Mouse (Mus musculus) liver, embryonic 14.5 days (tissue): ENCODE results near the gene Pcyt2. TPM values are rescaled to one million over a fixed set of nuclear protein-coding genes. Genes with fewer than 3 reads are reported as not detected.
"Not testable (repeated sequence)": the region's sequence is repeated elsewhere in the genome, so short reads cannot be mapped to it uniquely, and the experiment has no call there.

Source experiments
- ATAC-seq: fragments of 200-750 bp; cut with Nextera tagmentation; 2 replicates; pipeline ENCODE4 v1.8.0; 2017; ENCODE audit warnings: moderate number of reproducible peaks, mild to moderate bottlenecking, moderate library complexity; ENCODE audit not compliant: insufficient read depth
- DNase-seq, 3 experiments: peaks; one replicate each; pipeline ENCODE4 v3.0.0-alpha.2; 2012 to 2013; ENCODE audit warnings: low read depth in 3 of 3, low spot score in 3 of 3
- H3K27ac ChIP-seq: fragments of 300-500 bp; sonication (generic); 2 replicates; pipeline ENCODE4 v1.5.1; 2014; ENCODE audit warnings: moderate library complexity, mild to moderate bottlenecking, control low read depth, inconsistent platforms
- H3K27me3 ChIP-seq: fragments of 300-500 bp; sonication (generic); 2 replicates; pipeline ENCODE4 v1.6.1; 2014; ENCODE audit warnings: mild to moderate bottlenecking, low read length, moderate library complexity; ENCODE audit not compliant: control insufficient read depth, insufficient read depth
- H3K36me3 ChIP-seq: fragments of 300-500 bp; sonication (generic); replicated peaks from 2 replicates; pipeline ENCODE4 v1.6.1; 2014; ENCODE audit warnings: low read depth; ENCODE audit not compliant: control insufficient read depth, insufficient read depth
- H3K4me1 ChIP-seq, 2 experiments: fragments of 200-500 bp in 1 of 2; fragments of 300-500 bp in 1 of 2; sonication (generic) in 1 of 2; replicated peaks; 2 replicates each; pipeline ENCODE4 v1.6.1; 2012 to 2014; ENCODE audit warnings: antibody characterized with exemption in 1 of 2, inconsistent platforms in 1 of 2, low read length in 1 of 2; ENCODE audit not compliant: control insufficient read depth in 2 of 2, insufficient read depth in 2 of 2
- H3K4me2 ChIP-seq: fragments of 300-500 bp; sonication (generic); 2 replicates; pipeline ENCODE4 v1.6.1; 2014; ENCODE audit warnings: low read depth, mild to moderate bottlenecking, control low read depth, moderate library complexity
- H3K4me3 ChIP-seq, 2 experiments: fragments of 200-500 bp in 1 of 2; fragments of 300-500 bp in 1 of 2; sonication (generic) in 1 of 2; 2 replicates each; pipeline ENCODE4 v1.5.1; 2012 to 2014; ENCODE audit warnings: low read depth in 2 of 2, low read length in 2 of 2, mild to moderate bottlenecking in 2 of 2, control low read depth in 1 of 2, inconsistent platforms in 1 of 2, moderate library complexity in 1 of 2; ENCODE audit not compliant: insufficient read depth in 1 of 2
- H3K9ac ChIP-seq: fragments of 300-500 bp; sonication (generic); replicated peaks from 2 replicates; pipeline ENCODE4 v1.6.1; 2014; ENCODE audit warnings: mild to moderate bottlenecking, control low read depth, moderate library complexity
- H3K9me3 ChIP-seq: fragments of 300-500 bp; sonication (generic); 2 replicates; pipeline ENCODE4 v1.6.1; 2016; ENCODE audit warnings: low read length, mixed read lengths; ENCODE audit not compliant: control insufficient read depth
- CTCF ChIP-seq: IDR thresholded peaks from 2 replicates; pipeline ENCODE4 v1.5.1; 2016; ENCODE audit warnings: antibody characterized with exemption, low read depth, control low read depth
- EP300 ChIP-seq: IDR thresholded peaks from 2 replicates; pipeline ENCODE4 v1.6.1; 2016; ENCODE audit warnings: antibody characterized with exemption, low read depth
- WGBS: fragments of 180-500 bp; shearing (Covaris S2); extraction: QIAGEN DNeasy Blood & Tissue Kit; methylation state at CpG from one replicate; pipeline ENCODE4 v1.1.7; 2014; ENCODE audit not compliant: insufficient replicate concordance; 5-methylcytosine and 5-hydroxymethylcytosine counted together
- polyA plus RNA-seq, 2 experiments: library from polyadenylated mRNA; depleted of rRNA in 1 of 2; stranded (reverse) in 1 of 2; unstranded in 1 of 2; fragments of >200 nt; fragmentation: Nextera tagmentation in 1 of 2; extraction: Ambion mirVana in 1 of 2; gene quantifications; 2 replicates each; pipeline versions ENCODE4 v1.2.1 to v1.2.3; 2012 to 2014

Pcyt2 gene
- polyA plus RNA-seq, 2 experiments: 86.2 to 127 TPM

DNA sequence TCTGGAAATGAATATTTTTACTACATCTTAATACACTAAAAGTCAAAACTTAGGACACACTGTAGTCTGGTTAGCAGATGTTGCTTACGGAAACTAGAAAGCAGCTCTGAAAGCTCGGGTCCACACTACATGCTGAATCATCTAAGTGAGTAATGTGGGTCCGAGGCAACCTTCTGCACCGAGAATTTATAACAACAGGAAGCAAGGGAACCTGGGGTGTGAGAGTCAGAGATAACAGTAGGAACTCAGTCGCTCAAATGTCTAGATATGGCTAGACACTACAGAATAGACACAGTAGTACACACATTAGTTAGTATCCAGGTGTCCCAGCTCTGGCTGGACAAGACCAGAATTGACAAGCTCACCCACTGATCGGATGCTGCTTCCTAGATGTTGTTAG is 29.2 kb downstream of the Pcyt2 start:
- DNase-seq: no peak
- Histone ChIP-seq H3K4me1 (peaks cover 0 to 7% of the 10 kb centered on the region in 2 experiments; a peak in 2 of 4 replicates), H3K4me3 (no peak overlapping the region), H3K27ac (no peak overlapping the region), H3K9ac (no peak overlapping the region), H3K36me3 (peaks cover 84% of the 10 kb centered on the region), H3K27me3 (no peaks in the 10 kb centered on the region), H3K9me3 (no peaks in the 10 kb centered on the region), H3K4me2 (no peak overlapping the region)
- TF ChIP-seq EP300 (no peak), CTCF (no peak)
- ATAC-seq: peak; percentile 42; the same call in 1 of the 2 replicates
- 23% methylated on average over 6 of the region's 6 CpGs for WGBS

DNA sequence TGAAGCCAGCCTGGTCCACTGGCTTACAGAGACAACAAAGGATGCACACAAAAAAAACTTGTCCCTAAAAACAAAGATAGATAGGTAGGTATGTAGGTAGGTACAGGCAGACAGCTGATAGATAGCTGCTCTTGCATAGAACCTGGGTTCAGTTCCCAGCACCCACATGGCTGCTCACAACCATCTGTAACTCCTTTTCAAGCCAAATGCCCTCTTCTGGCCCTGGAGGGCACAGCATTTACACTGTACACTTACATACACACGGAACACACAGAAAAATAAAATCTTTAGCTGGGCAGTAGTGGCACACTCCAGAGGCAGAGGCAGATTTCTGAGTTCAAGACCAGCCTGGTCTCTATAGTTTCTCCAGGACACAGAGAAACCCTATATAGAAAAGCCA is 33.8 kb downstream of the Pcyt2 start:
- no peak for ATAC-seq
- no peak overlapping the region for H3K4me3 ChIP-seq
- no peak overlapping the region for H3K9ac ChIP-seq
- no peaks in the 10 kb centered on the region for H3K27me3 ChIP-seq
- no peak overlapping the region for H3K27ac ChIP-seq
- no peaks in the 10 kb centered on the region for H3K9me3 ChIP-seq
- 83% methylated on average over 1 of the region's 1 CpGs for WGBS
- TF ChIP-seq CTCF (no peak), EP300 (no peak)
- H3K4me1 ChIP-seq: peaks cover 17 to 18% of the 10 kb centered on the region in 2 experiments
- H3K36me3 ChIP-seq: peaks cover 47% of the 10 kb centered on the region
- DNase-seq: no peak
- no peak overlapping the region for H3K4me2 ChIP-seq

DNA sequence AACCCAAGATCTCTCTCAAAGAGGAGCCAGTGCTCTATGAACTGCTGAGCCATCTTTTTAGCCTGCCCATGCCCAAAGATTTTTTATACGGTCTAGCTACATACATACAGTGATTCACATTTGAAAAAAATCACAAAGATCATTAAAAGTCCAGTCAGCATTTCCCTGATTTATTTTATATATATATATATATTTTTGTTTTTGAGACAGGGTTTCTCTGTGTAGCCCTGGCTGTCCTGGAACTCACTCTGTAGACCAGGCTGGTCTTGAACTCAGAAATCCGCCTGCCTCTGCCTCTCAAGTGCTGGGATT is 34.8 kb downstream of the Pcyt2 start:
- DNase-seq, H3K4me2 ChIP-seq, H3K4me3 ChIP-seq, H3K27me3 ChIP-seq, H3K9ac ChIP-seq, ATAC-seq, H3K27ac ChIP-seq, H3K9me3 ChIP-seq: not testable (repeated sequence)
- Histone ChIP-seq H3K36me3 (peaks cover 47% of the 10 kb centered on the region), H3K4me1 (peaks cover 13 to 17% of the 10 kb centered on the region in 2 experiments)
- 79% methylated on average over 2 of the region's 2 CpGs for WGBS

DNA sequence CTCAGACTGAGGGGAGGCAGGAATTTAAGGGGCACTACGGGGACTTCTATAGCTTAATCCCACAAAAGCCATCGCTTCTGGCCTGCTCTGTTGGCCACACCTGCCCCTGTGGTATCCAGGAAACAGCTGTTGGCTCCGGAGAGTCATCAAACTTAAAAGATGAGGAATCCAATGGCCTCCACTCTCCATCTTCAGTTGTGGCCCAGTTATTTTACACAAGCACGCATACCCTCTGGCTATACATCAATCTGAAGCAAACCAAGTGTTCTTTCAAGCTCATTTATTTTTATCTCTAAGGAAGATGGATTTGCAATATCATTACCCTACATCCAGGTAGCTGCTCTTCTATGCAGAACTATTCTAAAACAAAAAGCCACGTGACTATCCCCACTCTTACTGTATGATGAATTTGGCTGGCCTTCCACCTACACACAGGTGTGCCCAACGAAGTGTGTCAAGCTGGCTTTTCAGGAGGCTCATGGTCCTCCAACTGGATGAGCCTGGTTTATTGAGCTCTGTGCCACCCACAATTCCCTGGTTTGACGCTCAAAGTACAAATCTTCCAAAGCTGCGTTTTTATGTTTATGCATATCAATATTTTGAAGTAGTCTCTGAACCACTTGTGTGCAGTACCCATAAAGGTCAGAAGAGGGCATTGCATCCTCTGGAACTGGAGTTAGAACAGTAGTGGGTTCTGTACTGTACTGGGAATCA is 35.3 kb downstream of the Pcyt2 start:
- DNase-seq: no peak
- ATAC-seq: no peak
- TF ChIP-seq CTCF (peak; percentile 71), EP300 (no peak)
- Histone ChIP-seq H3K4me3 (peak overlapping the region; percentile 86 to 89; a peak in 3 of 4 replicates), H3K4me1 (peaks cover 13 to 17% of the 10 kb centered on the region in 2 experiments), H3K9ac (peak overlapping the region; percentile 86), H3K36me3 (peaks cover 43% of the 10 kb centered on the region), H3K27me3 (no peaks in the 10 kb centered on the region), H3K9me3 (no peaks in the 10 kb centered on the region), H3K27ac (peak overlapping the region; percentile 70), H3K4me2 (peak overlapping the region; percentile 98)
- 62% methylated on average over 8 of the region's 8 CpGs for WGBS

DNA sequence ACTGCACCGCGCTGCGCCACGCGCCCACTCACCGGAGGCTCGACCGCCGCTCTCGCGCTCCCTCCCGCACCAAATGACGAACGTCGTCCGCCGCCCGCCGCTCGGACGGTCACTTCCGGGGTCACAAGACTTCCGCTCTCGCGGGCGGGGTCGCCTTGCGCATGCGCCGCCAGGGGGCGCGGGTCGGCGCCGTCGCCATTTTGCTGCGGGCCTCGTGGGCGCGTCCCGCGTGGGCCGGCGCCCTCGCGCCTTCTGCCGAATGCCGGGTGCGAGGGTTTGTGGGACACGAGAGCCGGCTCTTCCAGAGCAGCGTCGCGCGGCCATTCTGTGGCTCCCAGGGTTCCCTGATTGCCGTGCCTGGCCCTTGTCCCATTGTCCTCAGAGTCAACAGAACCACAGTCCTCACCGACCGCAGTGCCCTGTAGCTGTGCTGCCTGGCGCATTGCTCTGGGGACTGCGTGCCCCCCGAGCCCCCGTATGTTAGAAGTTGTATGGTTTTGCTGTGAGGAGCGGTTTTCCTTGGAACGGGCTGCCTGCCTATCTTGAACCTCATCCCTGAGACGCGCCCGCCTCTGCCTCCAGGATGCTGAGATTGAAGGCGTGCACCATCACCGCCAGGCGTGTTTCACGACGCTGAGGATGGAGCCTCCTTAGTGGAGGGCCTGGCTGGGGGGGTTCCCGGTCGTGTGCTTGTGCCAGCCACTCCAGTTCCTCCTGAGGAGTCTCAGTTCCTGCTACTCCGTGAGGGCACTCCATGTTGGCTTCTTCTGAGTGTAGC is 36.1 kb downstream of the Pcyt2 start, which contains the start of gene Arhgdia:
Gene Arhgdia (minus strand): TSS at position 135 of the 778 bp plus-strand sequence.
- peak within 1 kb of the TSS; percentile 98 for H3K4me2 ChIP-seq

More for the DNA sequence above, 36.1 kb downstream of the Pcyt2 start, which contains the start of gene Arhgdia:
- no peaks in the 10 kb centered on the region for H3K9me3 ChIP-seq
- peak within 1 kb of the TSS; percentile 70 for H3K27ac ChIP-seq
- peak; percentile 72 for ATAC-seq
- peak within 1 kb of the TSS; percentile 86 for H3K9ac ChIP-seq
- H3K36me3 ChIP-seq: peaks cover 35% of the 10 kb centered on the region
- peaks cover 13 to 17% of the 10 kb centered on the region in 2 experiments for H3K4me1 ChIP-seq
- no peaks in the 10 kb centered on the region for H3K27me3 ChIP-seq
- WGBS: 2% methylated on average over 71 of the region's 75 CpGs
- no peak for TF ChIP-seq EP300
- peak; percentile 48 for TF ChIP-seq CTCF
- peak; percentile 57 to 66 (median 64) for DNase-seq
- peak within 1 kb of the TSS; percentile 86 to 89 for H3K4me3 ChIP-seq
